Mouse (Mus musculus): ENCODE measurements around the gene 4933415A04Rik.
A peak's percentile ranks its signal among the peaks of the same experiment; 100 is the strongest.

Gene 4933415A04Rik

DNA sequence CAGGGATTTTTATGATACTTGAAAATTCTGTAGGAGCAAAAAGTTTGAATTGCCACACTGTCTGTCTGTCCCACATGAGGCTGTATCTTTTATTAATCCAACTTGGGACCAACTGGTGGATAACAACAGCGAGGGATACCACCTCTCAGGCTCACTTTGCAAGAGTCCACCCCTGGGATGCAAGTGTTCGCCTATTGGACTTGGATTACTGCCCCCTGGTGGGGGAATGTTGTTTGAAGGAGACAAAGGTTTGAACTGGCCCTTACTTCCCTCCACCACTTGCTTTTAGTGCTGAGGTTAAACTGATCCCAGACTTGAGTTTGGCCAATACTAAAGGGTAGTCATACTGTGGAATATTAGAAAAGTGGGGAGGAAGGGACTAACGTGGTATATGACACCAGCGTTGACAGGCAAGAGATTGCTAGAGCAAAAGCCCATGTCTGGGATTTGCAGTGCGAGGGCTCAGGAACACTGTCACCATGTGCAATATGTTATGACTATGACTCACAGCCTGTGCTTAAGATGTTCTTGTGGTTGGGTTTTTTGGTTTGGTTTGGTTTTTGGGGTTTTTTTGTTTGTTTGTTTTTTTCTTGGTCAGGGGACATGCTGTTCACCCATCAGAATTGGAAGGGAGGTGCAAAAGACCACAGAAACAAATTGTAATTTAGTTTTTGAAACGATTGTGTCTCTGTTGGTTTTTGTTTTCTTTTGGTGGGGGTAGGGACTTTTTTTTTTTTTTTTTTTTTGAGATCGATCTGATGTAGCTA lies at the start of gene 4933415A04Rik:
Gene 4933415A04Rik (plus strand): TSS at position 717 of the 767 bp plus-strand sequence.
- DNase-seq = peak; percentile 61

DNA sequence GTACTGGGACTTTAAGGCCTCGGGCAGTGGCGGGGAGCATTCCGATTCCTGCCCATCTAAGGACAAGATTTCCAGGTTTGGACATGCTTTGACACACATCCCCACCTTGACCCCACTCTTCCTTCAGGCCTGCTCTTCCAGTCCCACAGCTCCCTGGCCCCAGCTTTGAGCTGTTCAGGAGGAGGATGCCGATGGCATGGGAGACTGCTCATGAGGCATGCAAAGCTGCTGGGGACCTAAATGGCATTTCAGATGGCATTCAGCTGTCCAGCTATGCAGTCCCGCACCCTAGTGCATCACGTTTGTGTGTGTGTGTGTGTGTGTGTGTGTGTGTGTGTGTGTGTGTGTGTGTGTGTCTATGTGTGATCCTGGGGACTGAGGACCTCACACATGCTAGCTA lies 49.8 kb upstream of the 4933415A04Rik start:
- no peak for DNase-seq

DNA sequence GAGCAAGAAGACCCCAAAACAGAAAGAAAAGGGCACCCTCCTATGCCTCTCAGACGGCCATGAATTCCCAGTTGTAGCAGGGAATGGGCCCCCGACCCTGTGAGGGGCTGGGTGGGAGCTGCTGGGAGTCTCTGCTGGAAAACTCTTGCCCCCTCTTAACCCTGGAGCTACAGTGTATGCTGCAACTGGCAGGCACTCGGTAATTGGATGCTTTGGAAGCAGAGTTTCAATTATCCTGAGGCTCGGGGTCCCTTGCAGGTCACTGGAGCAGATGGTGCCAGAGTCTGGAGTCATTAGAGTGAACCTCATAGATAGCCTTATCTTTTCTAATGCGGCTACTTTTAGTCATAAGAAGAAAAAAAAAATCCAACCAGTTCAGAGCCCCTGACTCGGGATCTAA lies 47.0 kb upstream of the 4933415A04Rik start:
- DNase-seq = no peak

DNA sequence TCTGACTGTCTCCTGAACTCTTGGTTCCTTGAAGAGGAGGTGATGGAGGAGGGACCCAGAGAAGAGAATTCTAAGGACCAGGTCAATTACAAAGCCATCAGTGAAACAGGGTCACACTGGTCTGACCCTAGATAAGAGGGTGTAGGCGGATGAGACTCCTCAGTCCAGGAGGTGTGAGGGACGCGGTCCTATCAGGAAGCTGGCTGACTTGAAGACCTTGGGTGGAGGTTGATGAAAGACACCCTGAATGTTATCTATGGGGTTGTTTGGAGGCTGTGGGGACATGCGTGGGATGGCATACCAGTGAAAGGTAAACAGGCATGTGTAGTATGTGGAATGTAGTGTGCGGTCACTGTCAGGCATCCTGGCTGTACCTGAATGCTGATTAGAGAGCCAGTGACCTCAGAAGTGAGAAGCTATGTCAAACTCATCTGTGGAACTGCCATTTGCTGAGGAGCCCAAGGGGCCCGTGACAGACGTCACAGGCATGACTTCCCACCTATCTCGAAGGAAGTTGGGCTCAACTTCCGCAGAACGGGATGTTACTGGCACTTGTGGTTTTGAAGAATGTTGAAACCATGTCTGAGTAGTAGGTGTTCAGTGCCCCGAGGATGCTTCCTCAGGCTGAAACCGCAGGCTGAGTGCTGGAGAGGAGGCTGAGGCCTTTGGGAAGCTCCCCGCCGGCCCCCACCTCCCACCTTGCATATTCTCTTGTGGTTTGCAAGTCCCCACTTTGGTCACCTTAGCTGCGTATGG lies 43.0 kb upstream of the 4933415A04Rik start:
- no peak for DNase-seq

DNA sequence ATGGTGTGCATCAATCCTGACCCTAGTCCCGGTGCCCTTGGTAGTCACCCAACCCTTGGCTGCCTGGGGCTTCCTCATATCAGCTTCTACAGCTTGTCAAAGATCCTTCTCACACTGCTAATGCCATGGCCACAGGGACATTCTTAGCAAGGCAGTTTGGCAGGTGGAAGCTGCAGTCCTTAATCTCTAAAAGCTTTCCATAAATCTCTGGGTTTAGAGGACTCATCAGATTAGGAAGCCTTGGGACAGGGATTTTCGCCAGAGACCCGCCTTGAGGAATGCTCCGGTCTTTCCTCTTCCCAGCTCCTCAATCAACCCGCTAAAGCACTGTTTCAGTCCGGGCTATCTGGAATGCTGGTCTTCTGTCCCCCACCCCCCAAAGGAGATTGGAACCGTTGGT lies 42.0 kb upstream of the 4933415A04Rik start:
- DNase-seq = no peak

DNA sequence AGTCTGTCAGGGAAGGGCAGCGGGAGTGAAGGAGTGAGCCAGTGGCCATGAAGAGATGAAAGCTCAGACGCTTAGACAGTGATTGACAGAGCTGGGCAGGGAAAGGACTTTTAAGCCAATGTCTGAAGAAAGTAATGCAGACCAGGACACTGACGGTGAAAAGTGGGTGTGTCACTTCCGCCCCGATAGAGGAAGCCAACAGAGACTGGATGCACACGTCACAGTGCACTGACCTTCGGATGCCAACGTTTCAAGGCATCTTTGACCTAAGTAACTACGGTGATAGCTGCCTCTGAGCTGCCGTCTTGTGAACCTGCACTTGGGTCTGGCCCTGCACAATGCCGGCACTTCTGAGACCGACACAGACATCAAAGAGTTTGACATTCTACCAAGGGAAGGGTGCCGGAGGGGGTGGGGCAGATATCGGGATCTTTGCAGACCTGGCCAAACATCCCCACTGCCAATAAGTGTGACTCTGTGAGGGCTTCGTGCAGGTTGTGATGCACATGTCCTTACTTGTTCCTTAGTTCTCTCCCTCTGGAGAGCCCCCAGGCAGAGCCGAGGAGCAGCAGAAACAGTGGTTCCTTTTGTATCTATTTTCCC lies 40.9 kb upstream of the 4933415A04Rik start:
- no peak for DNase-seq

DNA sequence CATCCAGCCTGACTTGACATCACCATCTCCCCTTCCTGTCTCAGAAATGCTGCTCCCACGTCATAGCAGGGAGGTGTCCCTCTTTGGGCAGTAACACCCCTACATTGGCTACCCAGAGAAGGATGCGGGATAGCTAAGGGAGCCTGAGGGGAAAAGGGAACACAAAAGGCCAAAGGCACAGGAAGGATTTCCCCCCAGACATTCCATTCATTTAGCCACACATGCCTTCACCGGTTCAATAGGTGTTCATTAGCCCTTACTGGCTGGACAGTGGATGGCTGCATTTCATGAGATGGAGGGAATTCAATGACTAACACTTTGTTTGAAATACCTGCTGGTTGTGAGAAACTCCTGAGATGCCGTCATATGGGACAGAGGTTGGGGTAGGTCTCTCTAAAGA lies 40.2 kb upstream of the 4933415A04Rik start:
- DNase-seq = no peak

DNA sequence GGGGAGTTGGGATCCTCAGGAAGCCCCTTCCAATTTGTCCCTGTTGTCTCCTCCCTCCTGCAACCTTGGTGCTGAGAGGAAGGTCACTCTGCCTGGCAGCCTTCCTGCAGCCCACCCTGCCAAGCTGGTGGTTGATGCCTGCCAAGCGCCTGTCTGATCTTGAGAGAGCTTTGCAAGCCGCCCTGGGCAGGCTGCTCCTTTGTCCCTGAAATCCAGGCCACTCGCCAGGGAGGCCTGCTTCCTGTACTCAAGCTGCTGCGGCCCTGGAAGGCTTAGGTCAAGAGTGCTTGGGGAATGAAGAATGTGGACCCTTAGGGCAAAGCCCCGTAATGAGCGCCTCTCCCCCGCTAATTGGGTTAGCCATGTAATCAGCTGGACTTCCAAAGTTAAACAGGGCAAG lies 38.7 kb upstream of the 4933415A04Rik start:
- peak; percentile 64 for DNase-seq

DNA sequence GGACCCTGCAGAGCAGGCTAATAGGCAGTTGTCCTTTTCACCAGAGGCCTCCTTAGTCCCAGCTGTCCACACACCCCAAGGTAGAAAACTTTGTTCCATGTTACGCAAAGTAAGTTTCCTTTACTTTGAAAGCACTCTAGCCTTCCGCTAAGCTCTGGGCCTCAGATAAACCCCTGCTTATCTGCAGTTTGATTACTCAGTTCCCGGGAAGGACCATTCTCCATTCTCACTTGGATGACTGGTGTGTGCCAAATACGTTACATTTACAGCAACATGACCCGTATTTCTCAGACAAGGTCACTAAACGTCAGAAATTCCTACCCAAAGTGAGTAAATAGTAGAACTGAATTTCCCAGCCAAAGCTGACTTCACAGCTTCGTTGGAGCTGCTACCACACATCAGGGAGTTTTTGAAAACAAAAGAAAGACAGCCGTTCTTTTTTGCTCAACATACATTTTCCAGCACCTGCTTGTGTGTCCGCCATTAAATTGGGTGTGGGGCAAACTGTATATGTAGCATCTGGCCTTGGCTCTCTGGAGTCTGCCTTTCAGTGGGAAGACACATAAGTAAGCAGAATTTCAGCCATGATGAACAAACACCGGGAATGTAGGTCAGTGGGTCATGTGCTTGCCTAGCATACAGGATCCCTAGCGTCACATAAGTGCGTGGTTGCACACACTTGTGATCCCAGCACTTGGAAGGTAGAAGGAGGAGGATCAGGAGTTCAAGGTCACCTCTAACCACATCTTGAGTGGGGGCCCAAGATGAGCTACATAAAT lies 38.0 kb upstream of the 4933415A04Rik start:
- DNase-seq = no peak

DNA sequence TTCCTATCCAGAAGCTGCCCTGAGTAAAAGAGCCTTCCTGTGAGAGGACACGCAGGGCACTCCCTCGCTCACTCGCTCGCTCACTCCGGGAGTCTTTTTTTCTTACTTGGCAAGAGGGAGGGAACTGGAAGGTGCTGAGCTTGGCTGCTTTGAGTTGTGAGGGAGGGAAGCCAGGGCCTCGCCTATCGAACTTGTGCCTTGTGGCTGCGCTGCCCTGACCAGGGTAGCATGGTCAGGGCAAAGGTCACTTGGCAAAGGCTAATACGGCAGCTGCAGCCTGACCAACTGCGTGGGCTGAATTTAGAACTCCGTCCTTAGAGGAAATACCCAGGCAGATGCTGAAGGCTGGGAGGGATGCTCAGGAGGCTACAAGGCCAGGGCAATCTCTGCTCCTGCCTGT lies 37.1 kb upstream of the 4933415A04Rik start:
- DNase-seq = no peak

DNA sequence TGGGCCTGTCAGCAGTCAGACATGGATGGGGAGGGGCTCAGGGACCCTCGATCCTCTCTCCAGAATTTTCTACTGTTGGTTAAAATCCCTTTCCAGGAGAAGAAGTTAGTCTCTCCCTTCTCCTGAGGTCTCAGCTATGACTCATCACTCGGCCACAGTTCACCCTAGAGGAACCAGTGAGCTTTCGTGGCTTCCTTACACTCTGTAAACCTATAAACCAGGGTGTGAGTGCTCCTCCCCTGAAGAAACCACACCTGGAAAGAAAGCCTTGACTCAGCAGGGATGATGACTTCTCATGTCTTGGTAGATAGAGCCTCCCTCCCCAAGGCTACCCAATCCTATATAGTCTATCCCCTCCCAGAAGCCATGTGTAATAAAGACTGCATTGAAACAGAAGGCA lies 35.1 kb upstream of the 4933415A04Rik start:
- no peak for DNase-seq

DNA sequence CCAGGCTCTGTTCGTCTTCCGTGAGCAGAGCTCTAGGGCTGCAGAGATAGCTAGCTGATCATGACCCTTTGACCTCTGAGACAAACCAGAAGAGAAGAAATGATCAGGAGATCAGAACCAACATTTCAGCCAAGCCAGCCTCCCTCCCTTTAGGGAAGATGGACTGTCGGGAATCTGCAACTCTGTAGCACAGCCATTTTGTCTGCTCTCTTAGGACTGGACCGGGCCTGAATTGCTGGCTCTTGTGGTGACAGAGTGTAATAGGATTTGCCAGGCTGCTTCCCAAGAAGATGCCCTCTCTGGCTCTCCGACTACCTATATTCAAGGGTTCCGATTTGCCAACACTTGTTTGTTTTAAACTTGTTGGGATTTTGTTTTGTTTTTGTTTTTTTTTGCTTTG lies 34.2 kb upstream of the 4933415A04Rik start:
- DNase-seq = no peak

DNA sequence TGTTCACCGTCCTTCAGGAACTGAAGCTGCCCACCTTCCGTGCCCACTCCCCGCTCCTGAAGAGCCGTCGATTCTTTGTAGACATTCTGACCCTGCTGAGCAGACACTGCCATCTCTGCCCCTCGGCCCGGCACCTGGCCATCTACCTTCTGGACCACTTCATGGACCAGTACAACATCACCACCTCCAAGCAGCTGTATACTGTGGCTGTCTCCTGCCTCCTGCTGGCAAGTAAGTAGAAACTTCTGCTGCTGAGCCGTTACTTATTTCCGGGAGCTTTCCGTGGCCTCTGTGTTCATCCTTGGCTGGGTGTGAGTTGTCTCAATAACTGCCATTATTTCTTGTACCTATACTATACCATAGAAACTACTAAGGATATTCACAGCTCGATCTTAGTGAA lies 30.3 kb upstream of the 4933415A04Rik start:
- DNase-seq = no peak

DNA sequence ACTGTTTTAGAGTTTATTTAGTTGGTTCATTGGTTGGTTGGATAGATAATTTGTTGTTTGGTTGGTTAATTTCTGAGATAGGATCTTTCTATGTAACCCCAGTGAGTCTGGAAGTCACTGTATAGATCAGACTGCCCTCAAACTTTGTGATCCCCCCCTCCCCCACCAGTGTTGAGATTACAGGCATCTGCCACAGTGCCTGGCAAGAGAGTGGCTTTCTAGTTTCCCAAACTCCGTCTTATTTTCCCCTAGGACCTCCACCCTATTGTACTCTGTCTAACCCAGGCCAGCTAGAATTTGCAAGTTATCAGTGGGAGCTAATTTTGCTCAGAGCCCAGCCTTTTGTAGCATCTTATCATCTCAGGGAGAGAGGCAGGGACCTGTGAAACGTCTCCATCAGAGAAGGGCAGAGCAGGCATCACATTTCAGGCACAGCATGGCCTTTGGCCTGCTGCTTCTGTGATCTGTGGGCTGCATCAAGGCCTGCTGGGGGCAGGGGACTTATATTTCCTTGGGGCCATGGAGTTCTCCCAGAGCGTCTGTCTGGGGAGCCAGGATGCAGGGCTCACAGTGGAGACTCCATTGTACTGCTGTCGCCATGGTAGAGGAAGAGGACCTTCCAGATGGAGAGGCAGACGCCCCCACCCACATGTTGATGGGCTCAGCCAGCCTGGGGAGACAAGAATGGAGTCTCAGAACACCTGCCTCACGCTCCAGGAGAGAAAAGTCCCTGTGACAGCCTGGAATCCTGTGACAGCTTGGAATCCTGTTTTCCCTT lies 27.1 kb upstream of the 4933415A04Rik start:
- DNase-seq = peak; percentile 91

DNA sequence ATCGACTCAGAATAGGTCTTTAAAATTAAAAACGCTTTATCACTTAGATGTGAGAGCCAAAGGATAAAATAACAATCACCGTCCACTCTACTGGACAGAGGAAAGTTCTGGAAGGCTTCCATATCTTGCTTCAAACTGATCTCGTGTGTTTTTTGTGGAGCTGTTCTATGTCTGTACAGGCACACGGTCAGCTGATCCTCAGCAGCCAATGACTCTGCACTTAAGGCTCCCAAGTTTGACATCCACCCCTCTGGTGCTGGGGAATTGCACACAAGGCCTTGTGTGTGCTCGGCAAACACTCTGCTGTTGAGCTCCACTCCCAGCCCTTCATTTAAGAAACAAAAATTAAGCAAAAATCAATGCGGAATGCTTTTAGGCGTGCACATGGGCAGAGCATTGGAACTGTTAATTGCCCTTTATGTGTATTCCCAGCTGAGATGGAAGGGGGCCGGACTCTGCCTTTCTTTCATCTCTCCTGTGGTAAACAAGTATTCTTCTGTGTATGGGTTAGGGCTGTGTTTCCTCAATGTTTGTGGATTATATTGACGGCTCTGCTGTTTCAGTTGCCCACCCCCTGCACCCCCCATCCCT lies 23.1 kb upstream of the 4933415A04Rik start:
- no peak for DNase-seq

DNA sequence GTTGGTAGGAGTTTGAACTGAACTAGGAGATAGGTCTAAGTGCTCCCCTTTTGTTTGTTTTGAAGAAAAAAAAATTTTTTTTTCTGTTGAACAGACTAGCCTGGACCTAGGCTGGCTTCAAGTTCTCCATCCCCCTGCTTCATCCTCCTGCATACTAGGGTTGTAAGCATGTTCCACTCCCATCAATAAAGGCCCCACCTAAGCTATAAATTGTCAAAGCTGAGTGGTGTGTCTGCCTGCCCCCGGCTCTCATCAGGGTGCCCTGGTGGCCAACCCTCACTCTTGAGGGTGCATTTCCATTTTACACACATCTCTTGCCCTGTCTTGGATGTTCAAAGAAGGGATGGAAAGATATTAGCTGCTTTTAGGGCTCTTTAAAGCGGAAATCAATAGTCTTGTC lies 21.4 kb upstream of the 4933415A04Rik start:
- no peak for DNase-seq

DNA sequence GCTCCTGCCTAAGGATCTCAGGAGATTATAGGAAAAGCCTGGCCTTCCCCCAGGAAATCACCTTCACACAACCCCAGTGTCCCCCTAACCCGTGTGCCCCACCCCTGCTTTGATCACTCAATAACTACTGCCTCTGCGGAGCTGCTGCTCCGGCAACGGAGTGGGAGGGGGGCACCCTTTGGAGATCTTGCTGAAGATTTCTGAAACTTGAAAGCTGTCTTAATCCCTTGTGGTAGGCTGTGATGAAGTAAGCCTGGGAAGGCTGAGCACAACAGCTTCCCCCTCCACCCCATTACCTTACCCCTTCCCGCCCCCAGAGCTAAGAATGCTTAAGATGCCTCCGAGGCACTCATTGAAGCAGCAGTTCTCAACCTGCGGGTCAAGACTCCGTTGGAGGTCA lies 21.0 kb upstream of the 4933415A04Rik start:
- DNase-seq = no peak

DNA sequence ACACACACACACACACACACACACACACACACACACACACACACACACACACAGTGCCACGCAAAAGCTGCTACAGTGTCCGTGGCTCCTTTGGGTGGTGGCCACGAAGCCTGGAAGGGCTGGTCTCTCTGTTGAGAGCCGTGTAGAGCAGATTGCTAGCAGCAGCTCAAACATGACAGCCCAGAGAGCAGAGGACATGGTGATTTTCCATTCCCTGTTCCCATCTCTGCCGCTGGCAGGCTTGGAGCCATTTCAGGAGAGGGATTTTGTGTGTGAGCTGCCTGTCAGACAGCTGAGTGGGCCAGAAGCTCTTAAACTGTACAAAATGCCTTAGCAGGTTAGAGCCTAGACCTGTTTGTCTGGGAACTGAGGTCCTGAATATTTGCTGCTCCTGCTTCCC lies 20.1 kb upstream of the 4933415A04Rik start:
- DNase-seq = no peak

DNA sequence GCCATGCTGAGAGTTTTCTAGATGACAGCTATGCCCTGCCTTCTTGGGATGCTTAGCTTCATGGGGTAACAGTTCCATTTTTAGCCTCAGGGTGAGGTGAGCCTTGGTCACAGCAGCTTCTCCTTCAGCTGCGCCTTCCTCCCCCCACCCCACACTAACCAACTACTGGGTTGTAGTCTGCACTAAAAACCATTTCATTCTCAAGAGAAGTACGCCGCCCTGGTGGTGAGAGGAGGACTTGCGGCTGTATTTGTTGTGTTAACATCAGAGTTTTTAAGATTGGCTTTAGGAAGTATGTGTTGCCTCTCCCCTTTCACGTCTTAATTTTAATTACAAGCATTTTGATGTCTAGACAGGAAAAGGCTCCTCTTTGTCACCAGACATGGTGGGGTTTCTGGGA lies 18.6 kb upstream of the 4933415A04Rik start:
- DNase-seq = no peak

DNA sequence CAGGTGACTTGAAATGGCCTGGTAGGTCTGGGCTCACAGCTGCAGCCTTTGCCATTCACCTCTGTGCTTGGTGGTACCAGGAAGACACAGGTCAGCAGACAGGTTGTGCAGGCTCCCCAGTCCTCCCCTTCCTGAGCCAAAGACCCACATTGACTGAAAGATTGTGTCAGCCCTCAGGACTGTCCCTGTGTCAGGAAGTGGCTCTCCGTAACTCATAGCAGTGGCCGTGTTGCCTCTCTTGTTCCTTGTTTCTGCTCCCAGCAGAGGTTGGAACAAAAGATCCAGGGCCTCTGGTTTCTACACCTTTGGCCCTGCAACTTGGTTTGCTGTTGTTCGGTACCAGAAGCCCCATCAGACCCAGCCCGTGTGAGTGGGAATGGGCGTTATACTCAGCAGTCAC lies 17.7 kb upstream of the 4933415A04Rik start:
- DNase-seq = no peak

DNA sequence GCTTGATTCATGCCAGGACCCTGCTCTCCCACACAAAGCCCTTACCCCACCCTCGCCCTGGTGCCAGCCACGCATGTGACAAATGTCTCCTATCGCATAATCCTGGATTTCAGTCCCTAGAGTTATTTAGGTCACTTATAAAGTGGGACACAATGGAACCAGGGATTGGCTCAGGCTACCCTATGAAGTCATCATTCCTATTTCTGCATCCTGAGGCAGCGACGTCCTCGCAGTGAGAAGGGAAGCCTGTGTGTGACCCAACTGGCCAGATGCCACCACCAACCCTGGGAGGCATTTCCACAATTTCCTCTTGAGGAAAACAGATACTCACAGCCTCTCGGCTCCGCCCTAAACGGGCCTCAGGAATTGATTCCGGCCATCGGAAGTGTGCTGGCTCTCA lies 17.2 kb upstream of the 4933415A04Rik start:
- peak; percentile 52 for DNase-seq

DNA sequence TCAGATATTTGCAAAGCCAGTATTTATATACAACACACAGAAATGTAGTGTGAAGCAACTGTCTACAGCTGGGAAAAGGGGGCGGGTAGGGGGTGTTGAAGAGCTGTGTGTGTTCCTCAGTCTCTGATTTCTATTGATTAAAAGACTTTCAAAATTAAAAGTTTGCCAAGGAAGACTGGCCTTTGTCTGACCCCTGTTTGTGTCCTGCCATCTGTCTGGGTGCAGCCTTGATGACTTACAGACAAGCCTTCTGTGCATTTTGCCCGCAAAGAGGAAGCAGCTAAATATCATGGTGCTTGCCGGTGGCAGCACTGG lies 11.8 kb upstream of the 4933415A04Rik start:
- DNase-seq = no peak

All from layer of hippocampus, adult 9-11 months (tissue).